Mouse (Mus musculus) midbrain, embryonic 12.5 days (tissue): ENCODE measurements around the gene Gm1979. TPM values are rescaled to one million over a fixed set of nuclear protein-coding genes. Genes with fewer than 3 reads are reported as not detected.

Source experiments
- polyA plus RNA-seq: library from polyadenylated mRNA; unstranded; fragments of >200 nt; fragmentation: Nextera tagmentation; extraction: Ambion mirVana; gene quantifications from 2 replicates; pipeline ENCODE4 v1.2.1, GENCODE M21; 2016

The Gm1979 gene
- polyA plus RNA-seq, 1 experiment from 2014 or later = 0.10 TPM

Other genes starting within 250 kb of the Gm1979 start
- gene Actr3b, start 244.8 kb downstream of the Gm1979 start, polyA plus RNA-seq = 7.7 and 7.9 TPM in 2 replicates
- not detected in 2 replicates for gene Gm21663, start 62.4 kb downstream of the Gm1979 start, polyA plus RNA-seq
- gene Gm21671, start 50.4 kb downstream of the Gm1979 start, polyA plus RNA-seq = 0.12 TPM in 1 of 2 replicates, not detected in the other
- not detected in 2 replicates for gene Gm21680, start 32.1 kb downstream of the Gm1979 start, polyA plus RNA-seq
- not detected in 2 replicates for gene Gm21698, start 16.1 kb downstream of the Gm1979 start, polyA plus RNA-seq
- 0.09 TPM in 1 of 2 replicates, not detected in the other for gene Gm5862, start 18.1 kb upstream of the Gm1979 start, polyA plus RNA-seq
- gene Speer4a, start 34.8 kb upstream of the Gm1979 start, polyA plus RNA-seq = 0.17 TPM in 1 of 2 replicates, not detected in the other
- not detected in 2 replicates for gene Gm7347, start 53.8 kb upstream of the Gm1979 start, polyA plus RNA-seq
- gene Gm10471, start 84.5 kb upstream of the Gm1979 start, polyA plus RNA-seq = 0.08 TPM in 1 of 2 replicates, not detected in the other
- 0.13 TPM in 1 of 2 replicates, not detected in the other for gene 5031410I06Rik, start 100.6 kb upstream of the Gm1979 start, polyA plus RNA-seq
- 0.09 TPM in 1 of 2 replicates, not detected in the other for gene Gm10220, start 116.6 kb upstream of the Gm1979 start, polyA plus RNA-seq